Mouse (Mus musculus) testis, adult 2 months (tissue): Measurements from ENCODE around the gene Kndc1.

Experiments used
- CTCF ChIP-seq: fragments of 200-500 bp; IDR thresholded peaks from 2 replicates; pipeline ENCODE4 v1.5.1; 2012; ENCODE audit warnings: low read depth, mild to moderate bottlenecking, inconsistent platforms, low read length, moderate library complexity; ENCODE audit not compliant: control insufficient read depth, insufficient read depth, insufficient replicate concordance
- POLR2A ChIP-seq: fragments of 200-500 bp; IDR thresholded peaks from 2 replicates; pipeline ENCODE4 v1.6.1; 2012; ENCODE audit warnings: low read depth, mild to moderate bottlenecking, inconsistent platforms, low read length, moderate library complexity; ENCODE audit not compliant: control insufficient read depth

DNA sequence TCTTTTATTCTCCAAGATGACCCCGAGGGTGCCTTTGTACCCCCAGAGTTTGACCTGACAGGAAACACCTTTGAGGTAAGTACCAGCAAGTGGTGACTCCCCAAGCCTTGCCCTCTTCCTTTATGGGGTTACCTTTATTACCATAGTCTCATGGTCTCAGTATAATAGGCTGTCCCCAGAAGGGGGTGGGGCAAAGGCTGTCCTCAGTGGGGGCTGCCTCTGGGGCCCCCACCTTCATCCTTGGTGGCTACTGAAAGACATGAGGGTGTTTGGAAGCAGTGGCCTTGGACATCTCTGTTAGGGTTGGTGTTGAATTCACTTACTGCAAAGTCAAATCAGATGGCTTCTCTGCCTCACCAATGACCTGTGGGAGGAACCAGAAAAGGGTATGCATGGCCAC lies 7.5 kb downstream of the Kndc1 start:
- TF ChIP-seq POLR2A, result no peak
- TF ChIP-seq CTCF, result no peak
